ENCODE assay signal across 9 mouse cellular contexts in genomic region chr3:88375750-88376626, GRCm38 (mm10). TPM values are rescaled to one million over a fixed set of nuclear protein-coding genes. Genes with fewer than 3 reads are reported as not detected.
DNase-seq lines count a peak whose midpoint lies in the region; ATAC-seq and TF ChIP-seq lines count a peak whose summit lies in the region.
"Not testable (repeated sequence)": the region's sequence is repeated elsewhere in the genome, so short reads cannot be mapped to it uniquely, and the experiment has no call there.
"Had no signal": no experiment of that assay in that cellular context is flagged by ENCODE, and none has a peak within 500 bp of the region (broad histone marks: within the 10 kb centered on the region; RNA-seq: fewer than 3 reads in every experiment).

No protein-coding gene starts in this region.

- H3K4me1 ChIP-seq in forebrain, embryonic 13.5 days; hindbrain, embryonic 13.5 days (replicated peaks); lung, embryonic 14.5 days (ENCODE audit: insufficient read depth): not testable (repeated sequence)

- peak overlapping the region; percentile 77 for H3K27ac ChIP-seq in forebrain, embryonic 13.5 days
- H3K27ac ChIP-seq in hindbrain, embryonic 13.5 days, result peak overlapping the region; percentile 79
- not testable (repeated sequence) for H3K27ac ChIP-seq in lung, embryonic 14.5 days (ENCODE audit: low read depth)

- H3K27me3 ChIP-seq in forebrain, embryonic 13.5 days; hindbrain, embryonic 13.5 days; lung, embryonic 14.5 days (ENCODE audit: insufficient read depth, low read length): not testable (repeated sequence)

- peak overlapping the region; percentile 40; the same call in 1 of the 2 replicates for H3K9ac ChIP-seq in forebrain, embryonic 13.5 days
- peak overlapping the region; percentile 43; the same call in 1 of the 2 replicates for H3K9ac ChIP-seq in hindbrain, embryonic 13.5 days
- H3K9ac ChIP-seq in lung, embryonic 14.5 days, result not testable (repeated sequence)

- WGBS in forebrain, embryonic 13.5 days, result 7% methylated on average over 19 of the region's 19 CpGs
- WGBS in hindbrain, embryonic 13.5 days, result 9% methylated on average over 19 of the region's 19 CpGs
- WGBS in lung, embryonic 14.5 days, result 8% methylated on average over 17 of the region's 19 CpGs

- not testable (repeated sequence) for H3K36me3 ChIP-seq in forebrain, embryonic 13.5 days (ENCODE audit: poor library complexity, severe bottlenecking); hindbrain, embryonic 13.5 days; lung, embryonic 14.5 days (ENCODE audit: insufficient read depth)

- H3K9me3 ChIP-seq in forebrain, embryonic 13.5 days (replicated peaks); hindbrain, embryonic 13.5 days; lung, embryonic 14.5 days (ENCODE audit: low read depth, low read length): not testable (repeated sequence)

- DNase-seq in CD4-positive helper T cell, adult 2 months (ENCODE audit: low read depth, low spot score), result peak; percentile 61
- peak; percentile 69 for DNase-seq in brain, adult 2 months (ENCODE audit: low read depth, low spot score)
- DNase-seq in kidney, postnatal 36 days, result peak; percentile 31 to 55
- DNase-seq in lung, embryonic 14.5 days, result peak; percentile 70
- peak; percentile 42 for DNase-seq in testis, postnatal 10 days (ENCODE audit: low spot score)

- TF ChIP-seq CTCF in lung, embryonic 14.5 days (IDR thresholded peaks at IDR 0.05; ENCODE audit: low read depth), result not testable (repeated sequence)

- peak overlapping the region; percentile 4; the same call in 1 of the 2 replicates for H3K4me3 ChIP-seq in forebrain, embryonic 13.5 days
- H3K4me3 ChIP-seq in hindbrain, embryonic 13.5 days, result peak overlapping the region; percentile 16
- not testable (repeated sequence) for H3K4me3 ChIP-seq in lung, embryonic 14.5 days (ENCODE audit: low read depth, low read length)

- peak overlapping the region; percentile 42 for H3K4me2 ChIP-seq in forebrain, embryonic 13.5 days
- H3K4me2 ChIP-seq in hindbrain, embryonic 13.5 days, result peak overlapping the region; percentile 37
- peak overlapping the region; percentile 37 for H3K4me2 ChIP-seq in lung, embryonic 14.5 days

- peak; percentile 96 for ATAC-seq in forebrain, embryonic 13.5 days
- peak; percentile 91 for ATAC-seq in hindbrain, embryonic 13.5 days (ENCODE audit: low FRiP score)
- ATAC-seq in lung, embryonic 14.5 days (ENCODE audit: insufficient read depth), result peak; percentile 92
- ATAC-seq in monocyte, adult 5-6 weeks (replicated peaks; ENCODE audit: insufficient number of reproducible peaks, low FRiP score, low TSS enrichment, poor library complexity, severe bottlenecking), result 0 out of 2 replicates have a peak, but pooled peaks have one; percentile 23

RNA-seq across cellular contexts. Expression of gene Bglap2, which starts 2.5 kb away (rescaled TPM):
- not detected in 2 replicates for polyA plus RNA-seq in forebrain, embryonic 13.5 days (2015; fragmentation: Nextera tagmentation; extraction: Ambion mirVana)
- not detected in 2 replicates for polyA plus RNA-seq in hindbrain, embryonic 13.5 days (2015; fragmentation: Nextera tagmentation; extraction: Ambion mirVana)
- not detected in 2 replicates for polyA plus RNA-seq in lung, embryonic 14.5 days (2014; fragmentation: Nextera tagmentation; extraction: Ambion mirVana)
- total RNA-seq in monocyte, adult 5-6 weeks (2017), result not detected in 3 replicates
- total RNA-seq: heart, adult 2 months had no signal

RNA-seq across cellular contexts. Expression of gene Bglap3, which starts 3.4 kb away (rescaled TPM):
- polyA plus RNA-seq in forebrain, embryonic 13.5 days (2015; fragmentation: Nextera tagmentation; extraction: Ambion mirVana), result not detected in 2 replicates
- polyA plus RNA-seq in hindbrain, embryonic 13.5 days (2015; fragmentation: Nextera tagmentation; extraction: Ambion mirVana), result 0.19 TPM in 1 of 2 replicates, not detected in the other
- polyA plus RNA-seq in lung, embryonic 14.5 days (2014; fragmentation: Nextera tagmentation; extraction: Ambion mirVana), result 0.19 and 0.24 TPM in 2 replicates
- total RNA-seq in monocyte, adult 5-6 weeks (2017), result not detected in 3 replicates
- total RNA-seq: heart, adult 2 months had no signal
- polyA plus RNA-seq: heart, adult 2 months had no signal

RNA-seq across cellular contexts. Expression of gene Bglap, which starts 8.3 kb away (rescaled TPM):
- 0.54 TPM in 1 of 2 replicates, not detected in the other for polyA plus RNA-seq in forebrain, embryonic 13.5 days (2015; fragmentation: Nextera tagmentation; extraction: Ambion mirVana)
- polyA plus RNA-seq in hindbrain, embryonic 13.5 days (2015; fragmentation: Nextera tagmentation; extraction: Ambion mirVana), result not detected in 2 replicates
- polyA plus RNA-seq in lung, embryonic 14.5 days (2014; fragmentation: Nextera tagmentation; extraction: Ambion mirVana), result not detected in 2 replicates
- not detected in 3 replicates for total RNA-seq in monocyte, adult 5-6 weeks (2017)
- total RNA-seq: heart, adult 2 months had no signal
- polyA plus RNA-seq: heart, adult 2 months had no signal

RNA-seq across cellular contexts. Expression of gene Paqr6, which starts 11.6 kb away (rescaled TPM):
- 0.81 and 1.0 TPM in 2 replicates for polyA plus RNA-seq in forebrain, embryonic 13.5 days (2015; fragmentation: Nextera tagmentation; extraction: Ambion mirVana)
- polyA plus RNA-seq in hindbrain, embryonic 13.5 days (2015; fragmentation: Nextera tagmentation; extraction: Ambion mirVana), result 2.6 and 2.9 TPM in 2 replicates
- polyA plus RNA-seq in lung, embryonic 14.5 days (2014; fragmentation: Nextera tagmentation; extraction: Ambion mirVana), result 4.5 and 4.9 TPM in 2 replicates
- total RNA-seq in monocyte, adult 5-6 weeks (2017), result 1.6 TPM in 1 of 3 replicates, not detected in the others

RNA-seq across cellular contexts. Expression of gene Pmf1, which starts 34.1 kb away (rescaled TPM):
- polyA plus RNA-seq in forebrain, embryonic 13.5 days (2015; fragmentation: Nextera tagmentation; extraction: Ambion mirVana), result 107 TPM in 2 replicates
- 36.9 and 37.8 TPM in 2 replicates for polyA plus RNA-seq in hindbrain, embryonic 13.5 days (2015; fragmentation: Nextera tagmentation; extraction: Ambion mirVana)
- polyA plus RNA-seq in lung, embryonic 14.5 days (2014; fragmentation: Nextera tagmentation; extraction: Ambion mirVana), result 162 and 173 TPM in 2 replicates
- 14.2 to 29.8 TPM (median 14.4 TPM) in 3 replicates for total RNA-seq in monocyte, adult 5-6 weeks (2017)

Comparison
In these comparisons a context has a peak if more than half of its experiments do, and no peak if none do; other contexts are left out.
1. ATAC-seq: peak in every context shown above with its lines; median percentile 96 in forebrain, embryonic 13.5 days; 92 in lung, embryonic 14.5 days; 91 in hindbrain, embryonic 13.5 days; 23 in monocyte, adult 5-6 weeks.